Mouse (Mus musculus) kidney, embryonic 16.5 days (tissue): ENCODE measurements around the gene Traf4. TPM values are rescaled to one million over a fixed set of nuclear protein-coding genes. Genes with fewer than 3 reads are reported as not detected.

Experiments
- ATAC-seq: fragments of 200-750 bp; cut with Nextera tagmentation; 2 replicates; pipeline ENCODE4 v1.8.0; 2017; ENCODE audit warnings: moderate TSS enrichment; ENCODE audit not compliant: low FRiP score, low TSS enrichment
- H3K27ac ChIP-seq: fragments of 300-500 bp; sonication (generic); 2 replicates; pipeline ENCODE4 v1.5.1; 2014; ENCODE audit warnings: low read length
- H3K27me3 ChIP-seq: fragments of 300-500 bp; sonication (generic); 2 replicates; pipeline ENCODE4 v1.6.1; 2014; ENCODE audit warnings: low read length, control low read depth, mixed read lengths; ENCODE audit not compliant: insufficient read depth
- H3K36me3 ChIP-seq: fragments of 300-500 bp; sonication (generic); 2 replicates; pipeline ENCODE4 v1.6.1; 2014; ENCODE audit warnings: low read length, control low read depth, mixed read lengths; ENCODE audit not compliant: insufficient read depth
- H3K4me1 ChIP-seq: fragments of 300-500 bp; sonication (generic); 2 replicates; pipeline ENCODE4 v1.6.1; 2014; ENCODE audit warnings: low read length, control low read depth, mixed read lengths; ENCODE audit not compliant: insufficient read depth
- H3K4me2 ChIP-seq: fragments of 300-500 bp; sonication (generic); replicated peaks from 2 replicates; pipeline ENCODE4 v1.6.1; 2014; ENCODE audit warnings: low read depth, low read length
- H3K4me3 ChIP-seq: fragments of 300-500 bp; sonication (generic); 2 replicates; pipeline ENCODE4 v1.5.1; 2014; ENCODE audit warnings: mild to moderate bottlenecking, low read length
- H3K9ac ChIP-seq: fragments of 300-500 bp; sonication (generic); replicated peaks from 2 replicates; pipeline ENCODE4 v1.6.1; 2014; ENCODE audit warnings: low read length
- H3K9me3 ChIP-seq: fragments of 300-500 bp; sonication (generic); 2 replicates; pipeline ENCODE4 v1.6.1; 2016; ENCODE audit warnings: low read length, control low read depth
- WGBS: fragments of 180-500 bp; shearing (Covaris S2); extraction: QIAGEN DNeasy Blood & Tissue Kit; methylation state at CpG from one replicate; pipeline ENCODE4 v1.1.7; 2014; 5-methylcytosine and 5-hydroxymethylcytosine counted together
- microRNA-seq: library from miRNA; unstranded; fragments of <30 nt; microRNA quantifications from one replicate; pipeline ENCODE4, GENCODE M21; 2016
- polyA plus RNA-seq: library from polyadenylated mRNA; unstranded; fragments of >200 nt; fragmentation: Nextera tagmentation; extraction: Ambion mirVana; gene quantifications from 2 replicates; pipeline ENCODE4 v1.2.1, GENCODE M21; 2015

The Traf4 gene
- polyA plus RNA-seq, 1 experiment from 2014 or later = 110 TPM

- H3K27ac ChIP-seq = peak overlapping the region; percentile 69
- ATAC-seq = no peak
- H3K27me3 ChIP-seq = no peaks in the 10 kb centered on the region
- H3K4me1 ChIP-seq = peaks cover 17% of the 10 kb centered on the region
- H3K4me3 ChIP-seq = peak overlapping the region; percentile 57
- peak overlapping the region; percentile 71 for H3K9ac ChIP-seq
- peak overlapping the region; percentile 70 for H3K4me2 ChIP-seq
- H3K36me3 ChIP-seq = no peaks in the 10 kb centered on the region
- 4% methylated on average over 19 of the region's 19 CpGs for WGBS
- no peaks in the 10 kb centered on the region for H3K9me3 ChIP-seq
Observed at GRCm38 (mm10) chr11:78114676-78115366, 50.6 kb downstream of the Traf4 start.

DNA sequence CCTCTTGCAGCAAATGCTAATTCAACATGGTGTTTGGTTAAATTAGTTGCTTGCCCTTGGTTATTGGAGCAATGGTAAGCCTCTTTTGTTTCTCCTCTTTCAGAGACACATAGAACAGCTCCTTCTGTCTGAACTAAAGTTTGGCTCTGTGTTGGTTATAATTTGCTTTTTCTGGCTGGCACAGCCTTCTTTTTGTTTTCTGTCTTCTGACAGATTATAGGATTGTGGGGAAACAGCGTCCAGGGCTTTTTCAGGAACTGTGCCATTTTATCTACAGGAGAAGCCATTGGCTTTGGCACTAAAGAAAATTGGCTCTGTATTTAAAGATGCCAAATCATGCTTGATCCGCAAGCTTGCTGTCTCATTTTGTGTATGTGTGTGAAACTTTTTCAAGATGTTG lies 51.8 kb downstream of the Traf4 start:
- 95% methylated on average over 2 of the region's 2 CpGs for WGBS
- no peak overlapping the region for H3K4me2 ChIP-seq
- ATAC-seq = no peak
- no peaks in the 10 kb centered on the region for H3K36me3 ChIP-seq
- no peak overlapping the region for H3K27ac ChIP-seq
- peaks cover 16% of the 10 kb centered on the region for H3K4me1 ChIP-seq
- H3K9ac ChIP-seq = no peak overlapping the region
- H3K9me3 ChIP-seq = no peaks in the 10 kb centered on the region
- H3K4me3 ChIP-seq = no peak overlapping the region
- H3K27me3 ChIP-seq = no peaks in the 10 kb centered on the region

Small RNA genes within 50 kb of the gene (microRNA-seq; reads per million reads assigned to microRNA genes)
- gene Mir7653 = not detected

Other genes with a start within 250 kb of the Traf4 start
- gene Sez6, start 234.8 kb downstream of the Traf4 start, polyA plus RNA-seq = 0.19 and 0.27 TPM in 2 replicates
- gene Phf12, start 182.8 kb downstream of the Traf4 start, polyA plus RNA-seq = 15.9 and 16.0 TPM in 2 replicates
- 17.0 and 17.1 TPM in 2 replicates for gene Dhrs13, start 133.3 kb downstream of the Traf4 start, polyA plus RNA-seq
- gene Flot2, start 127.7 kb downstream of the Traf4 start, polyA plus RNA-seq = 57.4 and 61.1 TPM in 2 replicates
- gene Eral1, start 85.2 kb downstream of the Traf4 start, polyA plus RNA-seq = 41.0 and 41.6 TPM in 2 replicates
- 14.8 and 19.3 TPM in 2 replicates for gene Fam222b, start 70.9 kb downstream of the Traf4 start, polyA plus RNA-seq
- 27.9 and 29.1 TPM in 2 replicates for gene Nek8, start 11.1 kb upstream of the Traf4 start, polyA plus RNA-seq
- 35.1 and 36.1 TPM in 2 replicates for gene Tlcd1, start 11.1 kb upstream of the Traf4 start, polyA plus RNA-seq
- gene Rpl23a, start 18.0 kb upstream of the Traf4 start, polyA plus RNA-seq = 1,090 and 1,147 TPM in 2 replicates
- 128 and 130 TPM in 2 replicates for gene Rab34, start 22.8 kb upstream of the Traf4 start, polyA plus RNA-seq
- gene Proca1, start 27.8 kb upstream of the Traf4 start, polyA plus RNA-seq = 4.5 and 4.8 TPM in 2 replicates
- gene Sdf2, start 80.2 kb upstream of the Traf4 start, polyA plus RNA-seq = 93.8 and 101 TPM in 2 replicates
- gene Supt6, start 80.4 kb upstream of the Traf4 start, polyA plus RNA-seq = 31.5 and 33.5 TPM in 2 replicates
- gene 2610507B11Rik, start 96.2 kb upstream of the Traf4 start, polyA plus RNA-seq = 69.8 and 78.7 TPM in 2 replicates
- 0.30 and 0.33 TPM in 2 replicates for gene BC030499, start 125.3 kb upstream of the Traf4 start, polyA plus RNA-seq
- 41.7 and 48.6 TPM in 2 replicates for gene Spag5, start 135.9 kb upstream of the Traf4 start, polyA plus RNA-seq
- gene Aldoc, start 157.4 kb upstream of the Traf4 start, polyA plus RNA-seq = 8.3 and 10.2 TPM in 2 replicates
- 97.0 and 100 TPM in 2 replicates for gene Pigs, start 162.8 kb upstream of the Traf4 start, polyA plus RNA-seq
- gene Unc119, start 177.9 kb upstream of the Traf4 start, polyA plus RNA-seq = 39.4 and 42.3 TPM in 2 replicates
- gene Foxn1, start 221.0 kb upstream of the Traf4 start, polyA plus RNA-seq = 0.05 TPM in 1 of 2 replicates, not detected in the other